Mouse (Mus musculus) liver, embryonic 15.5 days (tissue): ENCODE results near the gene Celsr2. TPM values are rescaled to one million over a fixed set of nuclear protein-coding genes. Genes with fewer than 3 reads are reported as not detected.

Experiments used
- ATAC-seq: fragments of 200-750 bp; cut with Nextera tagmentation; 2 replicates; pipeline ENCODE4 v1.8.0; 2017; ENCODE audit warnings: moderate number of reproducible peaks, mild to moderate bottlenecking, moderate library complexity; ENCODE audit not compliant: insufficient read depth
- H3K27ac ChIP-seq: fragments of 300-500 bp; sonication (generic); replicated peaks from 2 replicates; pipeline ENCODE4 v1.5.1; 2015; ENCODE audit warnings: mild to moderate bottlenecking, inconsistent platforms
- H3K27me3 ChIP-seq: fragments of 300-500 bp; sonication (generic); 2 replicates; pipeline ENCODE4 v1.6.1; 2015; ENCODE audit warnings: mild to moderate bottlenecking, inconsistent platforms
- H3K36me3 ChIP-seq: fragments of 300-500 bp; sonication (generic); replicated peaks from 2 replicates; pipeline ENCODE4 v1.6.1; 2015; ENCODE audit warnings: moderate library complexity, mild to moderate bottlenecking, inconsistent platforms
- H3K4me1 ChIP-seq: fragments of 300-500 bp; sonication (generic); replicated peaks from 2 replicates; pipeline ENCODE4 v1.6.1; 2015; ENCODE audit warnings: inconsistent platforms
- H3K4me2 ChIP-seq: fragments of 300-500 bp; sonication (generic); 2 replicates; pipeline ENCODE4 v1.6.1; 2015; ENCODE audit warnings: moderate library complexity, mild to moderate bottlenecking, inconsistent platforms
- H3K4me3 ChIP-seq: fragments of 300-500 bp; sonication (generic); replicated peaks from 2 replicates; pipeline ENCODE4 v1.5.1; 2015; ENCODE audit warnings: mild to moderate bottlenecking, inconsistent platforms
- H3K9ac ChIP-seq: fragments of 300-500 bp; sonication (generic); 2 replicates; pipeline ENCODE4 v1.6.1; 2015; ENCODE audit warnings: moderate library complexity, mild to moderate bottlenecking, inconsistent platforms
- H3K9me3 ChIP-seq: fragments of 300-500 bp; sonication (generic); replicated peaks from 2 replicates; pipeline ENCODE4 v1.6.1; 2016; ENCODE audit warnings: inconsistent platforms
- WGBS: fragments of 180-500 bp; shearing (Covaris S2); methylation state at CpG from one replicate; pipeline ENCODE4 v1.1.7; 2015; ENCODE audit warnings: mixed read lengths; ENCODE audit not compliant: insufficient replicate concordance; 5-methylcytosine and 5-hydroxymethylcytosine counted together
- polyA plus RNA-seq: library from polyadenylated mRNA; unstranded; fragments of >200 nt; fragmentation: Nextera tagmentation; extraction: Ambion mirVana; gene quantifications from 2 replicates; pipeline ENCODE4 v1.2.1, GENCODE M21; 2015

Gene Celsr2
- polyA plus RNA-seq, 1 experiment from 2014 or later, result 0.36 TPM

GRCm38 (mm10) chr3:108411026-108411753 lies 4.2 kb downstream of the Celsr2 start:
- H3K9me3 ChIP-seq, result peaks cover 8% of the 10 kb centered on the region; the same call in 1 of the 2 replicates
- H3K27me3 ChIP-seq, result peaks cover 25% of the 10 kb centered on the region
- H3K4me2 ChIP-seq, result no peak overlapping the region
- H3K4me3 ChIP-seq, result no peak overlapping the region
- H3K4me1 ChIP-seq, result peaks cover 14% of the 10 kb centered on the region
- H3K9ac ChIP-seq, result no peak overlapping the region
- WGBS, result 63% methylated on average over 5 of the region's 5 CpGs
- no peak overlapping the region for H3K27ac ChIP-seq
- ATAC-seq, result no peak
- H3K36me3 ChIP-seq, result no peaks in the 10 kb centered on the region

DNA sequence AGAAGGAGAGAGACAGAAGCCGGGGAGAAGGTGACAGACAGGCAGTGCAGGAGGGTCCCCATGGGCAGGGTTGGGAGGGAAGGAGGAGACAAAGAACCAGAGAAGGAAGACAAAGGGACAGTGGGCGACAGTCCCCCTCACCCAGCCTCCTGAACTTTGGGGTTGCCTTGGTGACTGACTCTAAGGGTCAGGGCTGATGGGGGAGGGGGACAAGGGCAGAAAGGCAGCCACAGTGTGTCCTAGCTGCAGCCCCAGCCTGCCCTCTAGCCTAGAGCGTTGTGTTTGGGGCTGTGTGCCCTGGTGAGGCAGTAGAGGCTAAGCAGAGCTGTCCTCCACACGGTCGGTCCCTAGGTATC lies 5.0 kb downstream of the Celsr2 start:
- Histone ChIP-seq H3K36me3 (no peaks in the 10 kb centered on the region), H3K4me2 (no peak overlapping the region), H3K9ac (no peak overlapping the region), H3K4me1 (peaks cover 6% of the 10 kb centered on the region), H3K27me3 (peaks cover 17% of the 10 kb centered on the region), H3K27ac (no peak overlapping the region), H3K9me3 (peaks cover 8% of the 10 kb centered on the region; the same call in 1 of the 2 replicates), H3K4me3 (no peak overlapping the region)
- 39% methylated on average over 5 of the region's 5 CpGs for WGBS
- no peak for ATAC-seq

- no peak for ATAC-seq
- H3K4me1 ChIP-seq, result peaks cover under 1% of the 10 kb centered on the region
- WGBS, result 43% methylated on average over 8 of the region's 8 CpGs
- H3K27ac ChIP-seq, result no peak overlapping the region
- H3K9ac ChIP-seq, result no peak overlapping the region
- H3K9me3 ChIP-seq, result peaks cover 8% of the 10 kb centered on the region; the same call in 1 of the 2 replicates
- H3K27me3 ChIP-seq, result peaks cover 12% of the 10 kb centered on the region
- no peaks in the 10 kb centered on the region for H3K36me3 ChIP-seq
- H3K4me3 ChIP-seq, result no peak overlapping the region
- H3K4me2 ChIP-seq, result no peak overlapping the region
Observed at GRCm38 (mm10) chr3:108409656-108410358, 5.5 kb downstream of the Celsr2 start.

DNA sequence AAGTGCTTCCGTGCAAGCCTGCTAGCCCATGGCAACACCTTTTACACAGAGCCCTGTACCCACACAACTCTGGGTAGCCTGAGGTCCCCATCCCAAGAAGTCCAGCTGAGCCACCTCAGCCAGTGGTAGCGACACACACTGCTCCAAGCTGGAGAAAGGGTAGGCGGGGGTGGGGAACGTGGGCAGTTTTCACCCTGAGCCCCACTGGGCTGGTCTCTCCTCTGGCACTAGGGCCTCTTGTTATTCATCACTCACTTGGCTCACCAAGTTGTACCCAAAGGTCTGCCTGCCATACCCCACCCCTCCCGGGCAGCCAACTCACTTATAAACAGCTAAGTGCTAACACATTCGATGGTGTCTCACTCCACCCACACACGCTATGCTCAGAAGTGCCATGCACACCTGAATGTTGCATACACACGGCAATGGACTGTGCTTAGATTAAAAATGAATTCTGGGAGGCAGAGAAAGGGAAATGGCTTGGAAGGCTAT lies 6.8 kb downstream of the Celsr2 start:
- Histone ChIP-seq H3K36me3 (no peaks in the 10 kb centered on the region), H3K4me3 (no peak overlapping the region), H3K9ac (no peak overlapping the region), H3K27me3 (no peaks in the 10 kb centered on the region), H3K9me3 (0 out of 2 replicates have a peak, but pooled peaks cover under 1% of the 10 kb centered on the region), H3K4me2 (no peak overlapping the region), H3K4me1 (no peaks in the 10 kb centered on the region), H3K27ac (no peak overlapping the region)
- ATAC-seq, result no peak
- WGBS, result 75% methylated on average over 8 of the region's 8 CpGs

GRCm38 (mm10) chr3:108406306-108406885 lies 9.0 kb downstream of the Celsr2 start:
- H3K9me3 ChIP-seq, result no peaks in the 10 kb centered on the region
- ATAC-seq, result no peak
- no peak overlapping the region for H3K27ac ChIP-seq
- WGBS, result 83% methylated on average over 24 of the region's 24 CpGs
- no peak overlapping the region for H3K4me3 ChIP-seq
- no peak overlapping the region for H3K9ac ChIP-seq
- no peak overlapping the region for H3K4me2 ChIP-seq
- no peaks in the 10 kb centered on the region for H3K36me3 ChIP-seq
- peaks cover 3% of the 10 kb centered on the region; the same call in 1 of the 2 replicates for H3K4me1 ChIP-seq
- 0 out of 2 replicates have a peak, but pooled peaks cover 5% of the 10 kb centered on the region for H3K27me3 ChIP-seq

DNA sequence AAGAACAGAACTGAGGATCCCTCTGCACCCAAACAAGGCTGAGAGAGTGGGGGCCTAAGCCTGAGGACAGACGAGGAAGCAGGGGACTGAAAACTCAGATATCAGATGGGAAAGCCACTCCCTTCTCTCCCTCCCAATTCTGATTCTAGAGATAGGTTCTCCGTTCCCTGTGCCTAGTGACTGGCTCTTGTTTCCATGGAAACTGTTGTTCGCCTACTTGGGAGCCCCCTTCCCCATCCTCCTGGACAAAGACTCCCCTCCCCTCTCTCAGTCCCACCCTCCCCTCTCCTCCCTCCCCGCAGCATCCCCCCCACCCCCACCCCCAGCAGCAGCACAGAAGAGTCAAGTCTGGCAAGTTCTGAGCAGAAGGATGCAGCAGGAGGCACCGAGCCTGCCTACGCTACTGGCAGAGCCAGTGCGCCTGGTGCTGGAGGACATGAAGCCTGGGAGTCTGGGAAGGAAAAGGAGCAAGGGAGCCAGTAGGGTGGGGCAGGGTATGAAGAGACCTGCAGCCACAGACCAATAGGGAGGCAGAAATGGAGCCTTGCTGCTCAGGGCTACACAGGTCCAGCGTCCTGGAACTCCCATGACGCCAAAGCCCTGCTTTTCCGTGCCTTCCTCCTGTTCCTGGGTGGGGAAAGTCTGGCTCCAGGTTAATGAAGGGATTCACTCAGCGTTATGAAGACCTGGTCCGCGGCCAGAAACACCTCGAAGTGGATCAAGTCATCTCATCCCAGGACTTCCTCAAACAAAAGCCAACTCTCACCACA lies 9.6 kb downstream of the Celsr2 start:
- ATAC-seq, result no peak
- 54% methylated on average over 14 of the region's 14 CpGs for WGBS
- peaks cover 5% of the 10 kb centered on the region; the same call in 1 of the 2 replicates for H3K27me3 ChIP-seq
- no peak overlapping the region for H3K4me2 ChIP-seq
- peaks cover 3% of the 10 kb centered on the region; the same call in 1 of the 2 replicates for H3K4me1 ChIP-seq
- H3K9ac ChIP-seq, result no peak overlapping the region
- no peaks in the 10 kb centered on the region for H3K36me3 ChIP-seq
- no peak overlapping the region for H3K27ac ChIP-seq
- H3K4me3 ChIP-seq, result no peak overlapping the region
- no peaks in the 10 kb centered on the region for H3K9me3 ChIP-seq

DNA sequence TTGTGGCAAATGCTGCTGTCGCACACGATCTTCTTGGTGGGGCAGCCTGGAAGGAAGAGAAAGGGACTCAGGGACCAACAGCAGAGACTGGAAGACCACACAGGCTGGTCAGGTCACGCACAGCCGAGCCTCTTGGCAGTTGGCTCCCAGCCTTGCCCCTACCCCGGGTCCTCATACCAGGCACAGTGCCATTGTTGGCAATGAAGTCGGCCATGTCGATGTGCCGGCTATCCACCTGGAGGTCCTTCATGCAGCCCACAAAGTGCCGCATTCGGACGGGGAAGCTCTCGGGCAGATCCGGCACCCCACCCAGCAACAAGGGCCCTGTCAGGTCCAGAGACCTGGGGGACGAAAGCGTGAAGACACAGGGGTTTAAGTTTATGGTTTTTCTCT lies 12.8 kb downstream of the Celsr2 start:
- no peak overlapping the region for H3K27ac ChIP-seq
- H3K9ac ChIP-seq, result no peak overlapping the region
- no peak overlapping the region for H3K4me2 ChIP-seq
- H3K4me1 ChIP-seq, result peaks cover 3% of the 10 kb centered on the region; the same call in 1 of the 2 replicates
- peaks cover 5% of the 10 kb centered on the region; the same call in 1 of the 2 replicates for H3K27me3 ChIP-seq
- 78% methylated on average over 15 of the region's 15 CpGs for WGBS
- no peaks in the 10 kb centered on the region for H3K36me3 ChIP-seq
- no peak for ATAC-seq
- H3K9me3 ChIP-seq, result no peaks in the 10 kb centered on the region
- no peak overlapping the region for H3K4me3 ChIP-seq

DNA sequence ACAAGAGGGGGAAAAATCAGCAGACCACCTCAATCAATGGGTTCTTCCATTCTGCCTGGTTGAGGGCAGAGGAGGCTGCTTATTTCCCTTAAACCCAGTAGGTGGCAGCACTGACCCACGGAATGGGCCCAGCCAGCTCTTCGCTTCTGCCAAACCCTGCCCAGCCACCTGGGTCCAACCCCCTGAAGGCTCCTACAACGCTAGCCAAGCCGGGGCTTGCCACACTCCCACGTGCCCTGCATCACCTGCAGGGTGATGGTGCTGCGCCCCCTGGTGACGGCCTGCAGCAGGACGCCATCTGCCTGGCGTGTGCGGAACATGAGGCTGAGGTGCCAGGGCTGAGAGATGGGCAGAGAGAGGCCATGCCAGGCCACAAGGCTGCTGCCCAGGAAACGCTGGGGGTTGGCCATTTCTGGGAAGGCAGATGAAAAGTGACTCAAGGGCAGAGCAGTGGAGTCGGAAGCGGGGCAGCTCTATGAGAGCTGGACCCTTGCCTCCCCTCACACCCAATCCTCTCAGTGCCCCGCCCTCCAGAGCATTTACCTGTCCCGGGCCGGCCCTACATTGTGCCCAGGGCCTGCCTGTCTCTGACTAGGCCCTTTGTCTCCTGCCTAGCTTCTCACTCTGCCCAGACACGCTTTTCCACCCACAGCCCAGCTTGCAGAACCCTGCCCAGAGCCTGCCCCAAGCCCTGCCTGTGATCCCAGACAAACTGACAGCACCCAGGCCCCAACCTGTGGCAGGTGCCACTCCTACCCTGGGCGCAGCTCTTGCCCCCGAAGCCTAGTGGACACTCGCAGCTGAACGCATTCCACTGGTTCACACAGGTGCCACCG lies 13.4 kb downstream of the Celsr2 start:
- Histone ChIP-seq H3K4me3 (no peak overlapping the region), H3K4me1 (peaks cover 3% of the 10 kb centered on the region; the same call in 1 of the 2 replicates), H3K36me3 (no peaks in the 10 kb centered on the region), H3K4me2 (peak overlapping the region; percentile 37), H3K9ac (no peak overlapping the region), H3K27ac (no peak overlapping the region), H3K27me3 (peaks cover 5% of the 10 kb centered on the region; the same call in 1 of the 2 replicates), H3K9me3 (no peaks in the 10 kb centered on the region)
- ATAC-seq, result peak; percentile 66
- WGBS, result 33% methylated on average over 22 of the region's 22 CpGs

DNA sequence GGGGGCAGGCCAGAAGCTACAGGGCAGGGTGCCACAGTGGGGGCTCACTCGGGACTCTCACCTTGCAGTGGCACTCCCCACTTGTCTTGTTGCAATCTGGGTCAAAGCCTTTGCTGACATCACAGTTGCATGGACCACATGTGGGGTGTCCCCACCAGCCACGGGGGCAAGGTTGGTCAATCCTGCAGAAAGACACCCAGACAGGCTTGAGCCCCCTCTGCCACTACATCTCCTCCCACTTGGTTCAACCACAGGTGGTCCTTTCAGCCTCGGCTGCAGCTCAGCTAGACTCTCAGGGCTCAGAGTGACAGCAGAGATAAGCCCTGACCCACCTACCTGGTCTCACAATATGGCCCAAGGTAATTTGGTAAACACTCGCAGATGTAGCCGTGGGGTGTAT lies 14.9 kb downstream of the Celsr2 start:
- WGBS, result 63% methylated on average over 5 of the region's 5 CpGs
- Histone ChIP-seq H3K4me3 (no peak overlapping the region), H3K9me3 (no peaks in the 10 kb centered on the region), H3K9ac (no peak overlapping the region), H3K4me1 (peaks cover 3% of the 10 kb centered on the region; the same call in 1 of the 2 replicates), H3K27ac (no peak overlapping the region), H3K4me2 (no peak overlapping the region), H3K27me3 (peaks cover 5% of the 10 kb centered on the region; the same call in 1 of the 2 replicates), H3K36me3 (no peaks in the 10 kb centered on the region)
- no peak for ATAC-seq

DNA sequence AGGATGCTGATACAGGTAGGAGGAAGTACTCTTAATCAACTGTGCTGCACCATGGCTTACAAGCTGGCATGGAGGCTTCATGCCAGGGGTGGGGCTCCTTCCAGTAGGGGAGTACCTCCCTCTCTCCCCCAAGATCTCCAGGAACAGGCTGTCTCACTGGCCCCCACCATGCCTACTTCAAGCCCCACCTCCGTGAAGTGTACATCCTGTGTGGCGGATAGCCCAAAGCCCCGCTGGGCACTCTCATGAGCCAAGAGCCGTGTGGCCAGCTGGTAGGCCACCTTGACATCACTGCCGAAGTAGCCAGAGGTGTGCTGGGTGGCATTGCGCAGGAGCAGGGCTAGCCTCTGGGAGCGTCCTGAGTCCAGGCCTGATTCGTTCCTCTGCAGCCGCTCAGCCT lies 17.1 kb downstream of the Celsr2 start:
- H3K4me3 ChIP-seq, result no peak overlapping the region
- no peaks in the 10 kb centered on the region for H3K9me3 ChIP-seq
- no peak overlapping the region for H3K9ac ChIP-seq
- no peak overlapping the region for H3K27ac ChIP-seq
- WGBS, result 82% methylated on average over 9 of the region's 9 CpGs
- no peak for ATAC-seq
- H3K36me3 ChIP-seq, result no peaks in the 10 kb centered on the region
- peaks cover 3% of the 10 kb centered on the region; the same call in 1 of the 2 replicates for H3K4me1 ChIP-seq
- H3K4me2 ChIP-seq, result no peak overlapping the region
- H3K27me3 ChIP-seq, result peaks cover 5% of the 10 kb centered on the region; the same call in 1 of the 2 replicates
